Mouse (Mus musculus) brain, embryonic 18.5 days (tissue): ENCODE measurements around the gene Gm732.

ENCODE experiments used
- DNase-seq: peaks from one replicate; pipeline ENCODE4 v3.0.0-alpha.2; 2012; ENCODE audit warnings: low read depth, low spot score

Gene Gm732

GRCm38 (mm10) chrX:107948365-107948764 is at the start of gene Gm732:
Gm732 (minus strand) TSS chrX:107948465.
- no peak for DNase-seq
